Mouse (Mus musculus) c-Kit-positive CD71-positive TER-119-positive erythroid progenitor cells, embryonic 14.5 days (primary cell): ENCODE measurements around the gene A830031A19Rik.

Experiments used
- DNase-seq: peaks from one replicate; pipeline ENCODE4 v3.0.0-alpha.2; 2013; ENCODE audit warnings: low spot score

The A830031A19Rik gene

GRCm38 (mm10) chr11:24095656-24096353, 21.0 kb upstream of the A830031A19Rik start:
- DNase-seq, result no peak

GRCm38 (mm10) chr11:24095236-24095635, 20.4 kb upstream of the A830031A19Rik start:
- no peak for DNase-seq

GRCm38 (mm10) chr11:24094086-24094487, 19.2 kb upstream of the A830031A19Rik start:
- no peak for DNase-seq

GRCm38 (mm10) chr11:24092618-24093017, 17.8 kb upstream of the A830031A19Rik start:
- no peak for DNase-seq

- no peak for DNase-seq
Measured at GRCm38 (mm10) chr11:24091393-24092080, 16.7 kb upstream of the A830031A19Rik start.

GRCm38 (mm10) chr11:24090443-24090842, 15.6 kb upstream of the A830031A19Rik start:
- no peak for DNase-seq

- DNase-seq, result no peak
Measured at GRCm38 (mm10) chr11:24087069-24087468, 12.2 kb upstream of the A830031A19Rik start.

- DNase-seq, result no peak
Measured at GRCm38 (mm10) chr11:24085986-24086385, 11.1 kb upstream of the A830031A19Rik start.

- no peak for DNase-seq
Measured at GRCm38 (mm10) chr11:24084590-24084989, 9.7 kb upstream of the A830031A19Rik start.

- DNase-seq, result no peak
Measured at GRCm38 (mm10) chr11:24084077-24084476, 9.2 kb upstream of the A830031A19Rik start.

- no peak for DNase-seq
Measured at GRCm38 (mm10) chr11:24083423-24083822, 8.6 kb upstream of the A830031A19Rik start.

GRCm38 (mm10) chr11:24083076-24083405, 8.2 kb upstream of the A830031A19Rik start:
- no peak for DNase-seq

- no peak for DNase-seq
Measured at GRCm38 (mm10) chr11:24082385-24083075, 7.7 kb upstream of the A830031A19Rik start.

GRCm38 (mm10) chr11:24081687-24082384, 7.0 kb upstream of the A830031A19Rik start:
- no peak for DNase-seq

GRCm38 (mm10) chr11:24081016-24081686, 6.3 kb upstream of the A830031A19Rik start:
- DNase-seq, result peak; percentile 72

GRCm38 (mm10) chr11:24080541-24080940, 5.7 kb upstream of the A830031A19Rik start:
- DNase-seq, result peak; percentile 68

- peak; percentile 66 for DNase-seq
Measured at GRCm38 (mm10) chr11:24079392-24080391, 4.8 kb upstream of the A830031A19Rik start.

GRCm38 (mm10) chr11:24078706-24079316, 4.0 kb upstream of the A830031A19Rik start:
- no peak for DNase-seq

GRCm38 (mm10) chr11:24077795-24078705, 3.2 kb upstream of the A830031A19Rik start, which contains the start of gene Bcl11a:
Gene Bcl11a (plus strand): TSS chr11:24078056.
- DNase-seq, result no peak
